Mouse (Mus musculus) neural tube, embryonic 13.5 days (tissue): Measurements from ENCODE around the gene Kazn. TPM values are rescaled to one million over a fixed set of nuclear protein-coding genes. Genes with fewer than 3 reads are reported as not detected.

Experiments
- ATAC-seq: fragments of 200-750 bp; cut with Nextera tagmentation; 2 replicates; pipeline ENCODE4 v1.8.0; 2017; ENCODE audit warnings: low read depth, mild to moderate bottlenecking, moderate TSS enrichment, moderate library complexity
- H3K27ac ChIP-seq: fragments of 300-500 bp; sonication (generic); replicated peaks from 2 replicates; pipeline ENCODE4 v1.5.1; 2015; ENCODE audit warnings: moderate library complexity, mild to moderate bottlenecking, inconsistent platforms
- H3K27me3 ChIP-seq: fragments of 300-500 bp; sonication (generic); 2 replicates; pipeline ENCODE4 v1.6.1; 2015; ENCODE audit warnings: mild to moderate bottlenecking, inconsistent platforms
- H3K36me3 ChIP-seq: fragments of 300-500 bp; sonication (generic); 2 replicates; pipeline ENCODE4 v1.6.1; 2015; ENCODE audit warnings: mild to moderate bottlenecking, inconsistent platforms
- H3K4me1 ChIP-seq: fragments of 300-500 bp; sonication (generic); replicated peaks from 2 replicates; pipeline ENCODE4 v1.6.1; 2015; ENCODE audit warnings: inconsistent platforms
- H3K4me2 ChIP-seq: fragments of 300-500 bp; sonication (generic); 2 replicates; pipeline ENCODE4 v1.6.1; 2015; ENCODE audit warnings: inconsistent platforms, mild to moderate bottlenecking, moderate library complexity
- H3K4me3 ChIP-seq: fragments of 300-500 bp; sonication (generic); 2 replicates; pipeline ENCODE4 v1.5.1; 2015; ENCODE audit warnings: mild to moderate bottlenecking, inconsistent platforms
- H3K9ac ChIP-seq: fragments of 300-500 bp; sonication (generic); 2 replicates; pipeline ENCODE4 v1.6.1; 2015; ENCODE audit warnings: moderate library complexity, mild to moderate bottlenecking, inconsistent platforms
- H3K9me3 ChIP-seq: fragments of 300-500 bp; sonication (generic); 2 replicates; pipeline ENCODE4 v1.6.1; 2016; ENCODE audit warnings: inconsistent platforms
- WGBS: fragments of 180-500 bp; shearing (Covaris S2); methylation state at CpG from one replicate; pipeline ENCODE4 v1.1.7; 2015; 5-methylcytosine and 5-hydroxymethylcytosine counted together
- polyA plus RNA-seq: library from polyadenylated mRNA; unstranded; fragments of >200 nt; fragmentation: Nextera tagmentation; extraction: Ambion mirVana; gene quantifications from 2 replicates; pipeline ENCODE4 v1.2.1, GENCODE M21; 2015

Kazn gene
- polyA plus RNA-seq, 1 experiment from 2014 or later = 18.9 TPM

DNA sequence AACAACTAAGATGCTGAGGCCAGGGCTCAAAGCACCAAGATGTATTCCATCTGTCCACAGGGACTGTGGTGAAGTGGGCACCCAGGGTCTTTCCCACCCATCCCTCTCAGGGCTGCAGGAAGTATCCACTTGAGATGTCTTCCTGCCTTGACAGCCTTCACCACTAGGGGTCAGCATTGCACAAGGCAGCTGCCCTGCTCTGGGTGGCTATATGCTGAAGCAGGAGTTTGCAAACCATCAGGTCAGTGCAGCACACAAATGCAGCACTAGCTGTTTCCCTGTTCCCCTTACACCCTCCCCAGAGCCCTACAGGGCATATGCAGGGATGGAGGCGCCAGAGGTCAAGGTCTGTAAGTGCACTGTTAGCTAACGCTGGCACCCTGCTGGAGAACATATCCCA lies 85.7 kb downstream of the Kazn start:
- Histone ChIP-seq H3K27ac (no peak overlapping the region), H3K9ac (no peak overlapping the region), H3K27me3 (no peaks in the 10 kb centered on the region), H3K9me3 (no peaks in the 10 kb centered on the region), H3K4me2 (no peak overlapping the region), H3K36me3 (peaks cover 10% of the 10 kb centered on the region; the same call in 1 of the 2 replicates), H3K4me3 (no peak overlapping the region), H3K4me1 (peaks cover 3% of the 10 kb centered on the region; the same call in 1 of the 2 replicates)
- peak; percentile 86 for ATAC-seq
- 2% methylated on average over 2 of the region's 2 CpGs for WGBS

DNA sequence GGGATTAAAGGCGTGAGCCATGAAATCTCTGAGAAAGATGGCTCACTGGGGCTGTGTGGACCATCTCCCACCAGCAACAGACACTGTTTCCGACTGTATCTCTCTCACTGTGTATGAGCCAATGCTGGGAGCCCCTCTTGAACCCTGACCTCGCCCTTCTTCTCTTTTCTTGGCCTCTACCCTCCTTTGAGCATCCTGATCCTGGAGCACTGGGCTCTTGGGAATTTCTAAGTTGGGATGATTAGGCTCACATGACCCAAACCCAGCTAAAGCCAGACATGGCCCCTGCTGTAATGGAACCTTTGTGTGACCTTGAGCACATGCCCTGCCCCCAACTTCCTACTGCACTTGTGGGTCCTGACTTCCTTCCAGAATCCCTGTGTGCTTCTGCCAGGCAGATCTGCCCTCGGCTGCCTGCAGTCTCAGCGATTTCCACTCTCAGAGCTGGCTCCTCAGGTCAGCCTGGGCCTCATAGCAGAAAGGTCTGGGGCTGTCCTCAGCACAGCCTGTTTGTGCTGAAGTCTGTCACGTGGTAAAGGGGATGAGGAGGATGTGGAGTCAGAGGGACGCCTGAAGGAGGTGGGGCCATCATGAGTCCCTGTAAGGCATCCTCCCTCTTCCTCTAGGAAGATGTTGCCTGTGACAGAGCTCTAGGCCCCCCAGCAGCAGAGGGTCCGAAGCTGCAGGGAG lies 86.3 kb downstream of the Kazn start:
- ATAC-seq = peak; percentile 19; the same call in 1 of the 2 replicates
- no peak overlapping the region for H3K9ac ChIP-seq
- H3K4me3 ChIP-seq = no peak overlapping the region
- peaks cover 17% of the 10 kb centered on the region for H3K36me3 ChIP-seq
- H3K4me2 ChIP-seq = no peak overlapping the region
- peaks cover 3% of the 10 kb centered on the region; the same call in 1 of the 2 replicates for H3K4me1 ChIP-seq
- H3K9me3 ChIP-seq = 0 out of 2 replicates have a peak, but pooled peaks cover under 1% of the 10 kb centered on the region
- 70% methylated on average over 8 of the region's 8 CpGs for WGBS
- no peaks in the 10 kb centered on the region for H3K27me3 ChIP-seq
- no peak overlapping the region for H3K27ac ChIP-seq

- H3K4me2 ChIP-seq = no peak overlapping the region
- no peak for ATAC-seq
- no peak overlapping the region for H3K9ac ChIP-seq
- H3K4me1 ChIP-seq = peaks cover 3% of the 10 kb centered on the region; the same call in 1 of the 2 replicates
- H3K27ac ChIP-seq = no peak overlapping the region
- H3K36me3 ChIP-seq = peaks cover 38% of the 10 kb centered on the region
- 80% methylated on average over 2 of the region's 2 CpGs for WGBS
- 0 out of 2 replicates have a peak, but pooled peaks cover 3% of the 10 kb centered on the region for H3K9me3 ChIP-seq
- no peak overlapping the region for H3K4me3 ChIP-seq
- no peaks in the 10 kb centered on the region for H3K27me3 ChIP-seq
Observed at GRCm38 (mm10) chr4:142150086-142150485, 89.1 kb downstream of the Kazn start.

DNA sequence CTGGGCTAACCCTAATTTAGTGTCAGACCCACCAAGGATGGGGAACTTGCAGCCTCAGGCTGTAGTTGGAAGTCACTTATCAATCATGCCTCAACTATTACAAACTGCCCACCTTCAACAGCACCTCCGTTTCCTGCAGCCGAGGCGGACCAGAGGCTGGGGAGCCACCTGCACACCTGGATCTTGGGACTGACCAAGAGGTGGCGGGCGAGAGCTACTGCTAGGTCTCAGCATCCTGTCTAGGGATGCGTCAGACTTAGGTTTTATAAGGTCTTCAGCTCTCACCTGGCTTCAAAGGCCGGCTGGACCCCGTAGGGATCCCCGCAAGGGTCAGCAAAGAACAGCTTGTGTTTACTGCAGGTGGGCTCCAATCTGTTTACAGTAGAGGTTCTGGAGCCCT lies 90.0 kb downstream of the Kazn start:
- Histone ChIP-seq H3K9ac (no peak overlapping the region), H3K4me3 (no peak overlapping the region), H3K4me2 (no peak overlapping the region), H3K36me3 (peaks cover 47% of the 10 kb centered on the region), H3K4me1 (peaks cover 3% of the 10 kb centered on the region; the same call in 1 of the 2 replicates), H3K27me3 (no peaks in the 10 kb centered on the region), H3K27ac (no peak overlapping the region), H3K9me3 (0 out of 2 replicates have a peak, but pooled peaks cover 3% of the 10 kb centered on the region)
- 84% methylated on average over 9 of the region's 9 CpGs for WGBS
- ATAC-seq = no peak

DNA sequence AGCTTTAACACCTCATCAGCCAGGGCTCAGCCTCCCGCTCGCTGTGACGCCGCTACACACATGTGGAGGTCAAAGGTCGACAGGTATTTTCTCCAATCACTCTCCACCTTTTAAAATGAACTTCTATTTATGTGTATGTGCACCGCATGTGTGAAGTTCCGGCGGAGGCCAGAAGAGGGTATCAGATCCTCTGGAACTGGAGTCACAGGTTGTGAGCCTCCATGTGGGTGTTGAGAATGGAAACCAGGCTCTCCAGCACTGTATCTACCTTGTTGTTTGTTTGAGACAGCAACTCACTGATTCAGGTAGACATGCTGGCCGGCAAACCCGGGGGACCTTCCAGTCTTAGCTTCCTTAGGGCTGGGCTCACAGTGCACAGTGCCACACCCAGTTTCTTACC lies 91.5 kb downstream of the Kazn start:
- ATAC-seq = no peak
- Histone ChIP-seq H3K36me3 (peaks cover 47% of the 10 kb centered on the region), H3K27me3 (no peaks in the 10 kb centered on the region), H3K9me3 (0 out of 2 replicates have a peak, but pooled peaks cover 3% of the 10 kb centered on the region), H3K9ac (no peak overlapping the region), H3K27ac (no peak overlapping the region), H3K4me2 (no peak overlapping the region), H3K4me1 (no peaks in the 10 kb centered on the region), H3K4me3 (no peak overlapping the region)
- WGBS = 94% methylated on average over 10 of the region's 10 CpGs

DNA sequence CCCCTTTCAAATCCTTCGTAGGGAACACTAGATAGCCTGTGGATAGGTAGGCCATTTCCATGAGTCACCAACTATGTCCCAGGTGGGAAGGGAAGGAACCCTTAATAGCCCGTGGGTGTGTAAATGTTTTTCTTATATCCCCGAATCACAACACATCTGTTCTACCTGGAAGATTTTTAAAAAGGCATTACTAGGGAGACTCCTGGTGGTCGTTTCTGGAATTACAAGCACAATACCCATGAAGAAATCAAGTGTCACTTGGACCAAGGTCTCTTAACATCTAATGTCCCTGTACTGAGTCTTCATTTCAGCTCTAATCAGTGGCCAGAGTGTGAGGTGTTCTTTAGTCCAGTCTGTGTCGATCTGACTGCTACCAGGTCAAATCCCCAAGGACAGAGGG lies 95.1 kb downstream of the Kazn start:
- Histone ChIP-seq H3K9me3 (0 out of 2 replicates have a peak, but pooled peaks cover 3% of the 10 kb centered on the region), H3K27ac (no peak overlapping the region), H3K4me2 (no peak overlapping the region), H3K4me3 (no peak overlapping the region), H3K36me3 (peaks cover 47% of the 10 kb centered on the region), H3K9ac (no peak overlapping the region), H3K27me3 (no peaks in the 10 kb centered on the region), H3K4me1 (no peaks in the 10 kb centered on the region; the same call in 1 of the 2 replicates)
- 47% methylated on average over 5 of the region's 5 CpGs for WGBS
- no peak for ATAC-seq

GRCm38 (mm10) chr4:142143290-142143689 lies 95.9 kb downstream of the Kazn start:
- no peak overlapping the region for H3K27ac ChIP-seq
- ATAC-seq = no peak
- H3K9ac ChIP-seq = no peak overlapping the region
- H3K27me3 ChIP-seq = no peaks in the 10 kb centered on the region
- H3K4me3 ChIP-seq = no peak overlapping the region
- H3K4me1 ChIP-seq = peaks cover 8% of the 10 kb centered on the region
- peaks cover 40% of the 10 kb centered on the region for H3K36me3 ChIP-seq
- no peak overlapping the region for H3K4me2 ChIP-seq
- 0 out of 2 replicates have a peak, but pooled peaks cover 3% of the 10 kb centered on the region for H3K9me3 ChIP-seq
- 85% methylated on average over 6 of the region's 6 CpGs for WGBS

DNA sequence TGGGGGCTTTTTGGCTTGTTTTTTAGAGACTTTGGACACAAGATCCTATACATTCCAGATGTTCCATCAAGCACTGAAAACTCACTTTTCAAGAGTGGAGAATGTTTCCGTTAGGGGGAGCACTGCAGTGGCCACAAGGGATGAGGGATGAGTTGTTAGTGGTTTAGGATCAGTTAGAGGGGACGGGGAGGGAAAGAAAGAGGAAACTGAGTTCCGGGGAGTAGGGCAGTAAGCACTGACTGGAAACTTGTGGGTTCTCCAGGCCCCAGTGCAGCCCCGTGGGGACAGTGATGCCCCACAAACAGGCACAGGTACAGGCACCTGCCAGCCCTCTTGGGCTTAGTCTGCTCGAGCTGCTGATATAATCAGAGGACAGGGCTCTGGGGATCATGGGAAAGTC lies 99.5 kb downstream of the Kazn start:
- Histone ChIP-seq H3K9me3 (no peaks in the 10 kb centered on the region), H3K9ac (no peak overlapping the region), H3K27me3 (no peaks in the 10 kb centered on the region), H3K27ac (no peak overlapping the region), H3K4me3 (no peak overlapping the region), H3K4me2 (no peak overlapping the region), H3K4me1 (peaks cover 20% of the 10 kb centered on the region), H3K36me3 (peaks cover 6% of the 10 kb centered on the region)
- no peak for ATAC-seq
- 82% methylated on average over 5 of the region's 5 CpGs for WGBS

DNA sequence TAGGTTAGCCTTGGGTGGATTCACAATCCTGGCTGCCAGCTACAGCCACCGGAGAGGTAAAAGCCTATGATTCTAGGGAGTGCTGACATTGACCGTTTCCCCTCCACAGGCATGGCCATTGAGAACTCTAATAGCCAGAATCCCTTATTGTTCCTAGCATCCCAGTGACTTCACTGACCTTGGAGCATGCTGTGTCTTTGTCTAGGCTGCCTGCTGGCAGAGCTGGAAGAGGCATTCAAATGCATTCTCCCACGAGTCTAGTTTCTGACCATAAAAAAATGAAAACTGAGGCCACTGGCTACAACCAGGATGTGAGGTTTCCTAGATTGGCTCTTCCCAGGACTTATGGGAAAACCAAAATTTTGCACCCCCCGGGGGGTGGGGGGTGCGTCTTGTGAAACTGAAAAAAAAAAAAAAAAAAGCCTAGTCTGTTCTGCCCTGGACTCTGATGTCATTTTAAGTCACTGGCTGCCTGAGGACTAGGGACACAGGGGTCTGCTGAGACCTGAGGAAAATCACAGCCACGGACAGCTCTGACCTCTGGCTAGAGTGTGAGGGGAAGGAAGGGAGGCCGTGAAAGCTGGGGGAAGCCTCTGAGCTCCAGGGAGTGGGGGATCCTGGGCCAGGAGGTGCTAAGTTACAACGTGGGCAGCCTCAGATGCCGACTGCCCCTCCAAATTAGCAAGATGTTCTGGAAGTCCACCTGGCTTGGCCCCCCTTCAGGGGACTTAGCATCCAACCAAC lies 100.7 kb downstream of the Kazn start:
- WGBS = 7% methylated on average over 9 of the region's 9 CpGs
- H3K4me2 ChIP-seq = no peak overlapping the region
- H3K4me3 ChIP-seq = no peak overlapping the region
- H3K9me3 ChIP-seq = no peaks in the 10 kb centered on the region
- 0 out of 2 replicates have a peak, but pooled peaks have one; percentile 16 for ATAC-seq
- no peaks in the 10 kb centered on the region; the same call in 1 of the 2 replicates for H3K36me3 ChIP-seq
- peaks cover 24% of the 10 kb centered on the region for H3K4me1 ChIP-seq
- H3K9ac ChIP-seq = 0 out of 2 replicates have a peak overlapping the region, but pooled peaks have one; percentile 26
- H3K27ac ChIP-seq = peak overlapping the region; percentile 24
- H3K27me3 ChIP-seq = no peaks in the 10 kb centered on the region

- peak; percentile 42; the same call in 1 of the 2 replicates for ATAC-seq
- Histone ChIP-seq H3K27ac (no peak overlapping the region), H3K4me2 (no peak overlapping the region), H3K4me1 (peaks cover 24% of the 10 kb centered on the region), H3K9me3 (no peaks in the 10 kb centered on the region), H3K9ac (no peak overlapping the region), H3K27me3 (no peaks in the 10 kb centered on the region), H3K4me3 (no peak overlapping the region), H3K36me3 (no peaks in the 10 kb centered on the region; the same call in 1 of the 2 replicates)
- WGBS = 80% methylated on average over 10 of the region's 10 CpGs
Observed at GRCm38 (mm10) chr4:142136766-142137503, 102.3 kb downstream of the Kazn start.

DNA sequence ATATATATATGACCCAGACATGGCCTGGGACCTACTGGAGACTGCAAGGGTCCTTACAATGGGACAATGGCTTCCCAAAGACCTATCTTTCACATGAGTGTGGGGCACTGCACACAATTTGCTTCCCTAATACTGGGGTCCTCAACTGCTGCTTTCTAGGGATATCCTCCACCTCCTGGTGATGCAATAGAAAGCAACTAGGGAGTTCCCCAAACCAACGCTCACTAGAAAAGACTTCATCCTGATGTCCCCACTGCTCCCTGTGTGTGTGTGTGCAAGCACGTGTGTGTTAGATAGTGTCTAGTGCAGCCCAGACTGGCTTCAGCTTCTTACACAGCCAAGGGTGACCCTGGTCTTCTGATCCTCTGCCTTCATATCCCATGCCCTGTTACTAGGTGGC lies 103.7 kb downstream of the Kazn start:
- no peak for ATAC-seq
- Histone ChIP-seq H3K9me3 (no peaks in the 10 kb centered on the region), H3K27ac (no peak overlapping the region), H3K36me3 (no peaks in the 10 kb centered on the region), H3K27me3 (no peaks in the 10 kb centered on the region), H3K4me3 (no peak overlapping the region), H3K9ac (no peak overlapping the region), H3K4me2 (no peak overlapping the region), H3K4me1 (peaks cover 27% of the 10 kb centered on the region)
- WGBS = 98% methylated on average over 2 of the region's 2 CpGs
